18 mouse cellular contexts compared by ENCODE assay signal in genomic region chr10:89794121-89794520, GRCm38 (mm10). TPM values are rescaled to one million over a fixed set of nuclear protein-coding genes. Genes with fewer than 3 reads are reported as not detected.
DNase-seq lines count a peak whose midpoint lies in the region; TF ChIP-seq lines count a peak whose summit lies in the region.
"Had no signal": no experiment of that assay in that cellular context is flagged by ENCODE, and none has a peak within 500 bp of the region (broad histone marks: within the 10 kb centered on the region; RNA-seq: fewer than 3 reads in every experiment).

No protein-coding gene starts in this region.

- H3K4me3 ChIP-seq in layer of hippocampus, adult 2 months = no peak overlapping the region
- H3K4me3 ChIP-seq: embryonic facial prominence, embryonic 13.5 days; heart, embryonic 13.5 days; hindbrain, embryonic 12.5 days; limb, embryonic 15.5 days; midbrain, embryonic 10.5 days had no signal

- intact Hi-C loops in gastrocnemius, postnatal 36 days (cut with DNase I) = no loop called here

- peak; percentile 13 to 22 for DNase-seq in frontal cortex, postnatal 36 days (ENCODE audit: low spot score in 2 of 2)
- DNase-seq in frontal cortex, postnatal 25 days (ENCODE audit: low spot score in 2 of 2) = no peak
- DNase-seq in right cerebral cortex, adult 18-20 months = peak; percentile 14
- DNase-seq in right cerebral cortex, postnatal 36 days (ENCODE audit: low spot score in 2 of 2) = no peak
- peak; percentile 11 to 30 for DNase-seq in cerebellum, postnatal 14 days
- DNase-seq in heart, postnatal 4 days = peak; percentile 23
- no peak for DNase-seq in gastrocnemius, postnatal 36 days
- DNase-seq in layer of hippocampus, adult 2 months (ENCODE audit: low spot score in 2 of 2) = no peak
- DNase-seq: kidney, adult 9 months; kidney, postnatal 4 days; lung, adult 18-20 months; right cerebral cortex, postnatal 25 days; thymus, postnatal 4 days had no signal

- TF ChIP-seq CTCF in layer of hippocampus, adult 2 months (conservative IDR thresholded peaks at IDR 0.05) = no peak

- no peak overlapping the region for H3K27ac ChIP-seq in layer of hippocampus, adult 2 months
- H3K27ac ChIP-seq: embryonic facial prominence, embryonic 13.5 days; heart, embryonic 13.5 days; hindbrain, embryonic 12.5 days; limb, embryonic 15.5 days; midbrain, embryonic 10.5 days had no signal

RNA-seq across cellular contexts. Expression of gene Uhrf1bp1l, which starts 49.3 kb away (rescaled TPM):
- 10 to 100 TPM; 28.8 to 31.4 TPM for total RNA-seq in heart, postnatal 4 days (2021)
- 10 to 100 TPM; 14.8 to 17.2 TPM for total RNA-seq in gastrocnemius, postnatal 36 days (2021)
- 10 to 100 TPM; 72.6 to 81.6 TPM for total RNA-seq in layer of hippocampus, adult 2 months (2021)

Comparison
In these comparisons a context has a peak if more than half of its experiments do, and no peak if none do; other contexts are left out.
1. DNase-seq: peak in frontal cortex, postnatal 36 days (2 of 2), right cerebral cortex, adult 18-20 months (single experiment), cerebellum, postnatal 14 days (2 of 2) and heart, postnatal 4 days (single experiment); none in frontal cortex, postnatal 25 days (0 of 2), right cerebral cortex, postnatal 36 days (0 of 2), gastrocnemius, postnatal 36 days (0 of 2) and layer of hippocampus, adult 2 months (0 of 2).